Mouse (Mus musculus) central nervous system, embryonic 11.5 days (tissue): ENCODE measurements around the gene Arfrp1. TPM values are rescaled to one million over a fixed set of nuclear protein-coding genes. Genes with fewer than 3 reads are reported as not detected.

ENCODE experiments used
- polyA plus RNA-seq: library from polyadenylated mRNA; depleted of rRNA; stranded (reverse); fragments of >200 nt; gene quantifications from 2 replicates; pipeline ENCODE4 v1.2.3, GENCODE M21; 2012; rRNA removed

Arfrp1 gene
- 86.3 and 95.1 TPM in 2 replicates for polyA plus RNA-seq

GRCm38 (mm10) chr2:181364860-181365596 is at the start of gene Arfrp1, which contains the start of gene Zgpat:
TSS of gene Arfrp1 (minus strand) at chr2:181365404.
TSS of gene Zgpat (plus strand) at chr2:181364928.

GRCm38 (mm10) chr2:181379778-181380177 is 14.6 kb upstream of the Arfrp1 start, which contains the start of gene Lime1:
TSS of gene Lime1 (plus strand) at chr2:181380078.

GRCm38 (mm10) chr2:181319248-181320102 is 45.7 kb downstream of the Arfrp1 start, which contains the start of gene Rtel1:
TSS of gene Rtel1 (plus strand) at chr2:181319739.

GRCm38 (mm10) chr2:181314080-181314810 is 51.0 kb downstream of the Arfrp1 start, which contains the start of gene Stmn3:
TSS of gene Stmn3 (minus strand) at chr2:181314500.

Other genes with a start within 250 kb of the Arfrp1 start
- 19.1 and 19.2 TPM in 2 replicates for gene Kcnq2, start 230.1 kb downstream of the Arfrp1 start, polyA plus RNA-seq
- gene Eef1a2, start 208.4 kb downstream of the Arfrp1 start, polyA plus RNA-seq, result 6.3 and 8.5 TPM in 2 replicates
- gene Ppdpf, start 178.2 kb downstream of the Arfrp1 start, polyA plus RNA-seq, result 169 and 247 TPM in 2 replicates
- gene Ptk6, start 162.6 kb downstream of the Arfrp1 start, polyA plus RNA-seq, result 0.02 TPM in 1 of 2 replicates, not detected in the other
- 0.05 and 0.17 TPM in 2 replicates for gene Srms, start 152.2 kb downstream of the Arfrp1 start, polyA plus RNA-seq
- 0.13 and 0.20 TPM in 2 replicates for gene Fndc11, start 145.4 kb downstream of the Arfrp1 start, polyA plus RNA-seq
- 1.7 and 2.9 TPM in 2 replicates for gene Helz2, start 123.4 kb downstream of the Arfrp1 start, polyA plus RNA-seq
- gene Gmeb2, start 77.4 kb downstream of the Arfrp1 start, polyA plus RNA-seq, result 21.5 and 33.3 TPM in 2 replicates
- 166 and 354 TPM in 2 replicates for gene Stmn3, start 50.9 kb downstream of the Arfrp1 start, polyA plus RNA-seq
- gene Rtel1, start 45.7 kb downstream of the Arfrp1 start, polyA plus RNA-seq, result 98.4 and 116 TPM in 2 replicates
- gene Zgpat, start 476 bp downstream of the Arfrp1 start, polyA plus RNA-seq, result 63.2 and 85.0 TPM in 2 replicates
- 38.4 and 60.0 TPM in 2 replicates for gene Lime1, start 14.7 kb upstream of the Arfrp1 start, polyA plus RNA-seq
- 11.8 and 16.4 TPM in 2 replicates for gene Zbtb46, start 94.0 kb upstream of the Arfrp1 start, polyA plus RNA-seq
- gene Abhd16b, start 127.8 kb upstream of the Arfrp1 start, polyA plus RNA-seq, result not detected in 2 replicates
- 137 and 215 TPM in 2 replicates for gene Tpd52l2, start 131.7 kb upstream of the Arfrp1 start, polyA plus RNA-seq
- gene Dnajc5, start 155.1 kb upstream of the Arfrp1 start, polyA plus RNA-seq, result 72.3 and 86.8 TPM in 2 replicates
- 59.6 and 92.4 TPM in 2 replicates for gene Uckl1, start 219.5 kb upstream of the Arfrp1 start, polyA plus RNA-seq
- gene Prpf6, start 226.5 kb upstream of the Arfrp1 start, polyA plus RNA-seq, result 50.4 and 77.7 TPM in 2 replicates
- 86.1 and 97.7 TPM in 2 replicates for gene Zfp512b, start 227.4 kb upstream of the Arfrp1 start, polyA plus RNA-seq
- gene Samd10, start 233.8 kb upstream of the Arfrp1 start, polyA plus RNA-seq, result 27.2 and 38.4 TPM in 2 replicates